Mouse (Mus musculus): ENCODE results near the gene Prss54. TPM values are rescaled to one million over a fixed set of nuclear protein-coding genes. Genes with fewer than 3 reads are reported as not detected.
A peak's percentile ranks its signal among the peaks of the same experiment; 100 is the strongest.

Prss54 gene
- total RNA-seq, 2 experiments from 2014 or later = not detected

DNA sequence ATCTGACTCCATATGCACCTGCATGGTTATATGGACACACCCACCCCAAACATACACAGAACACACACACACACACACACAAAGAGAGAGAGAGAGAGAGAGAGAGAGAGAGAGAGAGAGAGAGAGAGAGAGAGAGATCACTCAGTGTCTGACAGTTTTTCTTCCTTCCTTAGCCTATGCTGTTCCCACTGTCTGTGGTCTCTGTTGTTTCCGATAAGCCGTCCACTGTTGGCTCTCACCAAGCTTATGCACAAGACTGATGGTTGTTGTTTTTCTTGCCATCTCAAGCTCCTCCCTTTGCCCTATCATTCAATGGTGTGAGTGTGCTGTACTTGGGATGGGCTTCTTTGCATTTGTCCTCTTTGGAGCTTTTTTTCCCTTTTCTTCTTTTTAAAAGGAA is 20.2 kb downstream of the Prss54 start:
- no peak for DNase-seq (ENCODE audit: low spot score in 2 of 2)

DNA sequence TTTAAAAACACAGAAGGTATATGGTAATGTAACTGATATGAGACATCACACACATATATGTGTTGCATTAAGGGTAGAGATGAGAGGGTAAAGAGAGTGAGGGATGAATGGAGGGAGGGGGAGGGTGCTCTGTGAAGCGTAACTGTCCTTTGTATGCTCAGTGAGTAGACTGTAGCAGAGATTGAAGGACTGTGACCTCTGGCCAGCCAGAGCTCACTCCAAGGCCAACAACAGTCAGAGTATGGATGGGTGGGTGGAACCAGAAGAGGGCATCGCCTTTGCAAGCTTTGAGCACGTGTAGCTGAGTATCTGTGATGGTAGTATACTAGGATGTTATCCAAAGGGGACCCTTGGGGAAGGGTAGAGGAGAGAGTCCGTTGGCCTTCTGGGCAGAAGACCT is 24.6 kb downstream of the Prss54 start:
- DNase-seq (ENCODE audit: low spot score in 2 of 2) = no peak

DNA sequence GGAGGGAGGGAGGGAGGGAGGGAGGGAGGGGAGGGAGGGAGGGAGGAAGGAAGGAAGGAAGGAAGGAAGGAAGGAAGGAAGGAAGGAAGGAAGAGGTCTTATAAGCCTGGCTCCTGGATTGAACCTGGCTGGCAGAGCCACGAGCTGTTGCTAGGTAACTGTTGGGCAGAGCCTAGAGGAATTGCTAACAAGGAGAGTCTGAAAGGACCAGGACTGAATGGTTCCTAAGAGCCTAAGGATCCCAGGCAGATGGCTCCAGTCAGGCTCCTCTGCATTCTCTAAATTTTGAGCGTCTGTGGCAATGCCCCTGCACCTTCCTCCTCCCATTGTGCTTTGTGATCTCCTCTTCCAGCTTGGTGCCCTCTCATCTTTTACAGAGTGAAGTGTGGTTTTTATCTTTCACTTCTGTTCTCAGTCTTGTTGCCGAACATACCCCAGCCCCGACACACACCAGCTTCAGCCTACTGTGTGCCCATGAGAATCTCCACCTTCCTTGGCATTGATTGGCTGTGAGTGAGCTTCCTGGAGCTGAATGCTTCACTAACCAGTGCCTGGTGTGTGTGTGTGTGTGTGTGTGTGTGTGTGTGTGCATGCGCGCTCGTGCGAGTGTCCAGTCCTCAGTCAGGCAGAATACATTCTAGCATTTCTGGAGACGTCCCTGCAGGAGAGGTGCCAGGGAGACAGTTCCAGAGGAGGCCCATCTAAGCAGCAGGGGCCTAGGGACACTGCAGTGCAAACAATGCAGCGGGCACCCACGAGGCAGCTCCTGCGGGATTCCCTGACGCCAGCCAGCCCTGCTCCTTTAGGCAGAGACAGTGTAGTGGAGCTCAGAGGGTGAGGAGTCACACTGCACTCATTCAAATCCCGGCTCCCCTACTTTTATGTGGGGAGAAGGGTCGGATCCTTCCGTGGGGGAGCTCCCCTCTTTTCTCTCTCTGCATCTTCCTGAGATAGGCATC is 26.0 kb downstream of the Prss54 start:
- no peak for DNase-seq (ENCODE audit: low spot score in 2 of 2)

DNA sequence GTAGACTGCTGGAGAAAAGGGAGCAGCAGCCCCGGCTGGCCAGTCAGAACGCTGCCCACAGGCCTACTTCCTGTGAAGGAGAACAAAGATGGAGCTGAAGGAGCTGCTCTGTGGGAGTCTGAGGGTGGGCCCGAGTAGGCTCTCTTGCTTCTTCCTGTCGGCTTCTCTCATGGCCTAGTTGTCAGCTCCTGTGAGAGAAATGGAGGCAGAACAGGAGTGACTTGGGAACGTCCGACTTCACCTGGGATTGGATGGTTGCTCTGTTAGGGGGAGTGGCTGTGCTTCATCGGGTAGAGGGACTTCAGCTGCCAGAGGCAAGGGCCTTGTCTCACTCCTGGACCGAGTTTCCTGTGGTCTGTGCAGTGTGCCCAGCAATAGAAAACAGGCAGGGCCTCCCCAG is 28.2 kb downstream of the Prss54 start:
- DNase-seq (ENCODE audit: low spot score in 2 of 2) = no peak

DNA sequence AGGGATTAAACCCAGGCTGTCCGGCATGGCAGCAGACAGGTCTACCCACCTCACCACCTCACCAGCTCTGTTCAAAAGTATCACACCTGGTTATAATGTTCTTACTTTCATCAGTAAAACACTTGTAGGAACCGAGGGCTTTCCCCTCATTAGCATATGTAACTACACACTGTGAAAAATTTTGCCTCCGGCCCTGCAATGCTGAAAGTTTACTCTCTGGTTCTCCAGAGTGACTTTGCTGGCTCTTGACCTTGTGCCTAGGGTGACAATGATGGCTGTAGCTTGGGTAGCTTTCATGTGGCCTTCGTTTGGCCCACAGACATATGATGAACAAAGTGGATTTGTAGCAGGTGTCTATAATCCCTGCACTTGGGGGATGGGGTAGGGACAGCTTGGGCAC is 29.2 kb downstream of the Prss54 start:
- no peak for DNase-seq (ENCODE audit: low spot score in 2 of 2)

DNA sequence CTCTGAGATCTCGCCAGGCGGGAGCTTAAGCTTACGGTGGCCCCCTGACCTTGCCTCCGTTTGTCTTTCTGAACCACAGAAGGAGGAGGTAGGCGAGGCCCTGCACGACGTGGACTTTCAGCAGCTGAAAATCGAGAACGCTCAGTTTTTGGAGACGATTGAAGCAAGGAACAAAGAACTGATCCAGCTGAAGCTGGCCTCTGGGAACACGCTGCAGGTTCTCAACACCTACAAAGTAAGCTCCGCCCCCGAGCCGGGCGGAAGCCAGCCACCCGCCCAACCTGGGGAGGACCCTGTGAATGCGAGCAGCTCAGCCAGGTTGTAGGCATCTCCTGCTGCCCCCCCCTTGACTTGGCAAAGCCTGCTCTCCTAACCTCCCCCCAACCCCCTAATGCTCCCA is 30.3 kb downstream of the Prss54 start:
- no peak for DNase-seq (ENCODE audit: low spot score in 2 of 2)

DNA sequence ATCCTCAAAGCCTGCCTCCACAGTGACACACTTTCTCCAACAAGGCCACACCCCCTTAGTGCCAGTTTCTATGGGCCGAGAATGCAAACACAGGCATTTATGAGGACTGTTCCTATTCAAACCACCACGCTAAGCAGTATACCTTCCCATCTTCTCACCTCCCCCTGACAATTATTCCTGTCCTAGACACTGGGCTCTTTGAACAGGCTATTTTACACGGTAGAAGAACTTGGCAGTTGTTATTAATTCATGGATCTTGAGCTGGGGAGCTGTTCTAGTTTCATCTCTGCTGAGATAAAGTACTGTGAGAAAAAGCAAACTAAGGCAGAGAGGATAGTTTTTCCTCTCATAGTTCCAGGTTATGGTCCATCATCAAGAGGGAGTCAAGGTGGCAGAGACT is 33.1 kb downstream of the Prss54 start:
- DNase-seq (ENCODE audit: low spot score in 2 of 2) = no peak

DNA sequence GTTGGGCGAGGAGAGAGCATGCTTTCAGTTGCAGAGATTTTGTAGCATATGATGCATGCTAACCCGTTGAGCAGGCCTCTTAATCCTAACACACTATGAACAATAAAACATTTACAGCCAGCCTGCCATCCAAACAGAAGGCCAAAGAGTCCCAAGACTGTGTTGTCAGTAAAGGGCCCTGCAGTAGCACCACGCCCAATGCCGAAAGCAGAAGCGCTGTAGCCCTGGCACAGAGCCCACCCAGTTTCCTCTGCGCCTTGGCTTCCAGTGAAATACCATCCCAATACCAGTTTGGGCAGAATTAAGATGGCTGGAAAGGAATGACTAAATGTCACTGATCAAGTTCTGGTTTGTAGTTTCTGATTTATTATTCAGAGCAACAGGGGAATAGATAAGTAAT is 33.9 kb downstream of the Prss54 start:
- no peak for DNase-seq (ENCODE audit: low spot score in 2 of 2)

DNA sequence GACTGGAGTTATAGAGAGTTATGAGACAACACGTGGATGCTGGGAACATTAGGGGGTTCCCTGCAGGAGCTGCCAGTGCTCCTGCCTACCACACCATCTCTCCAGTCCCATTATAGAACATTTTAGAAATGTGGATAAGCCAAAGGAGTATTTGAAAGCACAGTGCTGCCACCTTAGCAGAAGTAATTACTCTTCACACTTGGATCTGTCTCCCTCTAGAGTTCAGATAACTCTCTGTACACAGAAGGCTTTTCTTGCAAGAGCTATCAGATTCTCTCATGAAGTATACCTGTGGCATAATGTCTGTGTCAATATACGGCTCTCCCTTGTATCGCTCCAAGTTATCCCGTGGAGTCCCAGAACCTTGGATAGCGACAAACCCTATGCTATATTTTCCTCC is 36.7 kb downstream of the Prss54 start:
- no peak for DNase-seq (ENCODE audit: low spot score in 2 of 2)

DNA sequence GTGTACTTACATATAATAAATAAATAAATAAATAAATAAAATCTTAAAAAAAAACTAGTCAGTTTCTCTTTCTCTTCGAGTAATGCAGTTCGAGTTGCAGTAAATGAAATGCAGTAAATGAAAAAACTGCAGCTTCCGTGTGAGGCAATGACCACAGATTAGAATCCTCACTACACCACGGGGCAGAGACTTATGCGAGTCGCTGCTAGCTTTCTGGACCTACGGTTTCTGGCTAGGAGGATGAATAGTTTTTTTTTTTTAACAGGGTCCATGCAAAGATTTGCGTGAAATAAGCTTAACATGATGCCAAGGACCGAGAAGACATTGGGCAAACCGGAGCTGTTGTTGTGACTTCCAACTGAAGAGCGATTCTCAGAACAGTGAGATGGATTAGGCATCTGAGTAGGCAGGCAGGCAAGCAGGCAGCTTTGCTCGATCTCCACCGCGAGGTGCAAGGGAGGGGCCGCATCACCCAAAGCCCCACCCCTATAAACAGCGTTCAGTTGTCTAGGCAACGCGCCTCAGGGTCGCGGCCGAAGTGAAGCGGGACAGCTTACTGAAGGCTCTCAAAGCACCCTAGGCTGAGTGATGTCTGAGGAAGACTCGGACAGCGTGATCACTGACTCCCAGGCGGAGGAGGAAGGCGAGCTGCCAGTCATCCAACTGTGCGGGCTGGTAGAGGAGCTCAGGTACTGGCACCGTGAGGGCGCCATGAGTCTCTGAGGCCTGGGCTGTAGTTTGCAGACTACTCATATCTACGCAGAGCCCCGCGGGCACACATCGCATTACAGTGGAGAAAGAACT is 42.4 kb downstream of the Prss54 start, which contains the start of gene Ccdc113:
Gene Ccdc113, plus strand, starts transcription at position 502 of the 804 bp plus-strand sequence.
- peak; percentile 28 to 51 for DNase-seq (ENCODE audit: low spot score in 2 of 2)

DNA sequence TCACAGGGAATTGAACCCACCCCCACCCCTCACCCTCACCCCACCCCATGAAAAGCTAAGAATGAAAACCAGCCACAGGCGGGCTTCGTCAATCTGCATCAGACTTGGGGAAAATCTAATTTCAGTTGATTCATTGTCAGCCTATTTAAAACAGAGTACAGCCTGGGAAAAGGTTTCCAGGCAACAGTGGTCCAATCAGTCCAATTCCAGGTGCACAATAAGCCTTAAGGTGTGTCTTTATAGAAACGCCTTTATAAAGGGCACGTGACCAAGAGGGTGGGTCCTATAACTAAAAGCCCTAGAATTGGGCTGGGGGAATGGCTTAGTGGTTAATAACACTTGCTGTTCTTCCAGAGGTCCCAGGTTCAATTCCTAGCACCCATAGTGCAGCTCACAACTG is 43.9 kb downstream of the Prss54 start:
- no peak for DNase-seq (ENCODE audit: low spot score in 2 of 2)

DNA sequence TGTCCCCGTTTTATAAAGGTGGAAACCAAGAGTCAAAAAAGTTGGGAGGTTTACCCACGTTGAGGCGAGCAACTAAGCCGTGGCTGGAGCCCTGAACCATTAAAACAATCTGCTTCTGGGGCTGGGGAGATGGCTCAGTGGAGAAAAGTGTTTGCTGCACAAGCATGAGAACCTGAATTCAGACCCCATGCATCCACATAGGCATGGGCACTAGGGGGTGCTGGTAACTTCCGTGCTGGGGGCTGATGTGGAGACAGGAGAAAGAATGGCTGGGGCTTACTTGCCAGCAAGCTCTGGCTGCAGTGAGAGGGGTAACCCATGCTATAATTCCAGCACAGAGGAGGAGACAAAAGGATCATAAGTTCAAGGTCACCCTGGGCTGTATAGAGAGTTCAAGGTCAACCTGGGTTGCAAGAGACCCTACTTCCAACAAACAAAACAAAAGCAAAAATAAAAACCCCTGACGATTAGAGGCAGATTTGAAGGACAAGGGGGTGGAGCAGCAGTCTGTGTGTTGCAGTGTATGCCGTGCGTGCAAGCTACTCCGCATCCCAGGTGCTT is 47.3 kb downstream of the Prss54 start:
- no peak for DNase-seq (ENCODE audit: low spot score in 2 of 2)

DNA sequence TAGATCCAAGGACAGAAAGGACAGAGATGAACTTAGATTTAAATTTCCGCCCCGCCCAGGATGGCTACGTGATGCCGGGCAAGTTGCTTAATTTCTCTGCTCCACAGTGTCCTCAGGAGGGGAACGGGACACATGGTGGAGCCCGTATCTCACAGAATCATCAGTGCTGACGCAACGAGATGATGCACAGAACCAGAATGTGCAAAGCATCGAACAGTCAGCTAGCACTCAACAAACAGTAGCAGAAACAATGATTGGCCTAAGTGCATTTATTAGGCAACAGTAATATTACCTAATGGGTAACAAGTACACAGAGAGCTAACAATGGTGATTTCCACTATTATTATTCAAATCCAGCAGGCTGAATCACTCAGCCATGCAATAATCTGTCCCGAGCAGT is 47.9 kb downstream of the Prss54 start:
- DNase-seq (ENCODE audit: low spot score in 2 of 2) = no peak

DNA sequence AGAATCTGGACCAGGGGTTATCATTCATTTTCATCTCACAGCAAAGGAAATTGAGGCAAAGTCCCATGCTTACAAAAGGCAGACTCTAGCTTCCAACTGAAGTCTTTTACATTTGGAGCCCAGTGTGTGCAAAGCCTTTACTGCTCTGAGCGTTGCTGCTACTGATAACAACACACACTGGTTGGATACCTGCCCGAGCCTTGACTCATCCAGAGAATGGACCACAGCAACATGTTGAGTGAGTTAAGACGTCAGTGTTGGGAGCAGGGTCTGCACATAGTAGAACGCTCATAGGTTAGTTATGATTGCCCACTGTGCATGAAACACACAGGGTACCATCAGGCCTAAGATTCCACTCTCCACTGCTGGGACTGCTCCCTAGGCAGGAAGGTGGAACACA is 52.1 kb downstream of the Prss54 start:
- DNase-seq (ENCODE audit: low spot score in 2 of 2) = no peak

DNA sequence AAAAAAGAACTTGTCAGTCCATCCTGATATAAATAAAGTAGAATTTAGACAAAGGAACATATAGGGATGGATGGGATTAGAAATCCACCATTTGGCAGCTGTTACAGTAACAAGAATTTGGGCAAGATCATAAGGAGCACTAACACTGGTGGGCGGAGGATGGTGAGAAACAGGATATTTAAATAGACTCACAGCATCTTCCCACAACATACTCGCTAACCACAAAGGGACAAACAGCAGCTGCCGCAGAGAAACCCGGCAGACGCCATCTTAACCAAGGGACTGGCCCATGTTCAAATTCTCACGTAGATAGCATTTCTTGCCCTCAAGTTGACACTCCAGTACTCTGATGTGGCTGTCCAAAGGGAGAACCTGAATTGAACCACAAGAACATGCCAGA is 59.2 kb downstream of the Prss54 start:
- no peak for DNase-seq (ENCODE audit: low spot score in 2 of 2)

DNA sequence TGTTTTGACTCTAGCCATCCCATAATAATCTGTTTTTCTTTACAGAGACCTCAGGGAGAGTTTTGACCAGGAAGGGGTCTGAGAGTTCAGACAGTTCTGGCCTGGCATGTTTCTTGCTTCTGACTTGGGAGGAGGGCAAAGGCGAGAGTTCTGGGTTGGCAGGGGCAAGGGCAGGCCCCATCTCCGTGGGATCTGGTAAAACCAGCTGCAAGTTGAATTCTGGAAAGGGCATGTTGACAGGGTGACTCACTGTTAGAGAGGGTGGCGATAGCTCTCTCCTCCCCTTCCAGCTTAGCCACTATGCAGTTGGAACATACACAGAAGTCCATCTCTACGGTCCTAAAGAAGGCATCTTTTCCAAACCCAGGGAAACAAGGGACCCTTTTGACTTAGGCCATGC is 62.9 kb downstream of the Prss54 start:
- DNase-seq (ENCODE audit: low spot score in 2 of 2) = no peak

DNA sequence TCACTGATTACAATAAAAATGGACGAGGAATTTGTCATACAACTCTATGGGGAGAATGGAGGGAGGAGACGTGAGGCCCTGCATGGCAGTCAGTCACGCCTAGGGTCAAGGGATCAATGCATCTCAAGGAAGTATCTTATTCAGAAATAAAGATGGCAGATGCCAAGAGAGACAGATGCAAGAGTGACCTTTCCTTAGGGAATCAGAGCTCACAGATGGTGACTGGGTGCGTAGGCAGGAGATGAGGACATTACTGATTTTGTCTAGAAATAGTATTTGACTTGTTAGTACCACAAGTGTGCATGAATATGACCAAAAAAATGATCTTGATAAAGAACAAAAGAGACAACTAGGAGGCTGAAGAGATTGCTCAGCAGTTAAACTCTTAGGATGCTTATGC is 63.9 kb downstream of the Prss54 start:
- no peak for DNase-seq (ENCODE audit: low spot score in 2 of 2)

Other genes starting within 250 kb of the Prss54 start
- 10 to 100 TPM; 11.8 to 12.6 TPM for gene Zfp319, start 244.4 kb downstream of the Prss54 start, total RNA-seq (2021)
- gene Usb1, start 244.1 kb downstream of the Prss54 start, total RNA-seq (2021) = 10 to 100 TPM; 17.9 to 22.2 TPM
- 10 to 100 TPM; 51.0 to 54.5 TPM for gene Mmp15, start 224.1 kb downstream of the Prss54 start, total RNA-seq (2021)
- gene Cfap20, start 141.5 kb downstream of the Prss54 start, total RNA-seq (2021) = 10 to 100 TPM; 31.5 to 38.3 TPM
- 10 to 100 TPM; 51.4 to 52.8 TPM for gene Csnk2a2, start 86.3 kb downstream of the Prss54 start, total RNA-seq (2021)
- under 1 TPM in 1 of 2 experiments, not detected in 1; 0.41 TPM for gene Ccdc113, start 42.3 kb downstream of the Prss54 start, total RNA-seq (2021)
- gene Gins3, start 57.1 kb upstream of the Prss54 start, total RNA-seq (2021) = 1 to 10 TPM; 2.7 to 3.3 TPM
- 10 to 100 TPM; 13.8 to 18.5 TPM for gene Ndrg4, start 100.6 kb upstream of the Prss54 start, total RNA-seq (2021)
- 1 to 10 TPM; 8.1 to 8.3 TPM for gene Setd6, start 139.5 kb upstream of the Prss54 start, total RNA-seq (2021)
- 100 to 1,000 TPM; 113 to 122 TPM for gene Cnot1, start 231.1 kb upstream of the Prss54 start, total RNA-seq (2021)
- gene Sap18b, start 249.0 kb upstream of the Prss54 start, total RNA-seq (2021) = 100 to 1,000 TPM; 110 to 115 TPM